Mouse (Mus musculus) macrophage (primary cell): ENCODE measurements around the gene Naip5. TPM values are rescaled to one million over a fixed set of nuclear protein-coding genes. Genes with fewer than 3 reads are reported as not detected.
A peak's percentile ranks its signal among the peaks of the same experiment; 100 is the strongest.
"Not testable (repeated sequence)": the region's sequence is repeated elsewhere in the genome, so short reads cannot be mapped to it uniquely, and the experiment has no call there.

Experiments
- H3K27ac ChIP-seq: fragments of 350-480 bp; formaldehyde crosslinking; 2 replicates; pipeline ENCODE4 v1.9.0; 2021
- H3K36me3 ChIP-seq: fragments of 350-480 bp; formaldehyde crosslinking; 2 replicates; pipeline ENCODE4 v1.9.0; 2021; ENCODE audit errors: inconsistent target
- H3K4me3 ChIP-seq: fragments of 350-480 bp; formaldehyde crosslinking; 2 replicates; pipeline ENCODE4 v1.9.0; 2021; ENCODE audit errors: inconsistent target
- H3K79me2 ChIP-seq: fragments of 350-480 bp; formaldehyde crosslinking; 2 replicates; pipeline ENCODE4 v1.9.0; 2021; ENCODE audit errors: inconsistent target
- WGBS: methylation state at CpG from one replicate; pipeline ENCODE4 v1.1.7; 2026; ENCODE audit warnings: inconsistent platforms; ENCODE audit not compliant: missing documents; 5-methylcytosine and 5-hydroxymethylcytosine counted together
- polyA plus RNA-seq: library from polyadenylated mRNA; stranded (reverse); fragments of 250-400 nt; gene quantifications from 3 replicates; pipeline ENCODE4 v1.2.4, GENCODE M21; 2018; ENCODE audit warnings: inconsistent platforms
- total RNA-seq, 78 experiments: library from RNA; depleted of rRNA; stranded (reverse); fragments of 250-400 nt; gene quantifications; 1 replicate in 9 of 78; 2 replicates in 24 of 78; 3 replicates in 43 of 78; 4 replicates in 2 of 78; pipeline ENCODE4 v1.2.4; 2018; ENCODE audit warnings: inconsistent platforms in 56 of 78

Naip5 gene
- total RNA-seq (2018; cell fraction: chromatin; rRNA removed) = 100 to 1,000 TPM in 23 of 26 experiments, 10 to 100 TPM in 3; 61.8 to 265 (median 170) TPM
- total RNA-seq (2018; cell fraction: cytosol; rRNA removed) = 10 to 100 TPM in 25 of 26 experiments, 1 to 10 TPM in 1; 8.8 to 29.5 (median 16.8) TPM
- 100 to 1,000 TPM in 6 of 26 experiments, 10 to 100 TPM in 20; 38.6 to 115 (median 74.8) TPM for total RNA-seq (2018; cell fraction: nucleus; rRNA removed)
- polyA plus RNA-seq = 8.1 to 17.5 TPM (median 13.2 TPM) in 3 replicates

DNA sequence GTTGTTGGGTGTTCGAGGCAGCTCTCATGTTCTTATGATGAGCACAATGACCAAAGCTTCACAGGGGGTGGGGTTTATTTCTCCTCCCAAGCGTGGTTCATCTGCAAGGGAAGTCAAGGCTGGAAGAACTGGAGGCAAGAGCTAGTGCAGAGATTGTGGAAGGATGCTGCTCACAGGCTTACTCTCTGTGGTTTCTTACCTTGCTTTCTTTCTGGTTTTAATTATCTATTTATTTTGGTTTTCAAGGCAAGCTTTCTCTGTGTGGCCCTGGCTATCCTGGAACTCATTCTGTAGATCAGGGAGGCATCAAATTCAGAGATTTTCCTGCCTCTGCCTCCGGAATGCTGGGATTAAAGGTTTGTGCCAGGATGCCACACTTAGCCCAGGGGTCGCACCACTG, at the start of gene Naip5:
Gene Naip5 (minus strand): TSS at position 101 of the 400 bp plus-strand sequence.
- 96% methylated on average over 4 of the region's 4 CpGs for whole genome bisulfite sequencing
- peak within 1 kb of the TSS; percentile 14; the same call in 1 of the 2 replicates for H3K27ac ChIP-seq
- not testable (repeated sequence) for H3K79me2 ChIP-seq, H3K36me3 ChIP-seq
- H3K4me3 ChIP-seq = peak within 1 kb of the TSS; percentile 40

GRCm38 (mm10) chr13:100284611-100285010, 38.5 kb upstream of the Naip5 start:
- Histone ChIP-seq H3K36me3 (peaks cover 15% of the 10 kb centered on the region; the same call in 1 of the 2 replicates), H3K27ac (no peak overlapping the region)
- WGBS = 100% methylated on average over 1 of the region's 1 CpGs

DNA sequence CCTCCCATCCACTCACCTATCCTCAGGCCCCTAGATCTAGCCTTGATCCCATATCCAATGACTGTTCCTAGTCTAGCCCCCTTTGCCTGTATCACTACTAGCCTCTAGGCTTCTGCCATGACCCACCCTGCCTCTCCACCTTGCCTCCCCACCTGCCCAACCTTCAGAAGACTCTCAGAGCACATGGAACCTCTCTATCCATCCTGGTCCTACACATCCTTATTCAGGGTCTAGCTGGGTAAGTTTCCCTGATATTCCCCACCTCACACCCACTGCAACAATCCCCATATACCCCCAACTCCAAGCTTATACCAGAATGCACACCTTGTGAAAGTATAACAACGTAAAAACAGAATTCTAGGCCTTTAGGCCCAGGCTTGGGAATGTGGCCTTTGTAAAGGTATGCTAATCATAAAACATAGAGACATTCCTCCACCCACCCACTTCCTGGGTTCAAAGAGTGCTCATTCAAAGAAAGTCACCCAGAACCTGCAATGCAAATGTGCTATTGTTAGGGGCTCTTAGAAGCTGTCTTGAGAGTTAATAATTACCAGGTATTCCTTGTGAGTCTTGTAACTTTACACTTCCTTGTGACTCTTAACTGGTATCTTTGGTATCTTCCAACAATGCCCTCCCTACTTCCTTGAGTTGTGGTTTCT, 25.5 kb upstream of the Naip5 start:
- WGBS = no CpG with 5 or more reads among the region's 1 CpGs
- not testable (repeated sequence) for H3K79me2 ChIP-seq, H3K27ac ChIP-seq, H3K36me3 ChIP-seq, H3K4me3 ChIP-seq

More at GRCm38 (mm10) chr13:100284611-100285010, 38.5 kb upstream of the Naip5 start:
- no peaks in the 10 kb centered on the region for H3K79me2 ChIP-seq
- H3K4me3 ChIP-seq = no peak overlapping the region

DNA sequence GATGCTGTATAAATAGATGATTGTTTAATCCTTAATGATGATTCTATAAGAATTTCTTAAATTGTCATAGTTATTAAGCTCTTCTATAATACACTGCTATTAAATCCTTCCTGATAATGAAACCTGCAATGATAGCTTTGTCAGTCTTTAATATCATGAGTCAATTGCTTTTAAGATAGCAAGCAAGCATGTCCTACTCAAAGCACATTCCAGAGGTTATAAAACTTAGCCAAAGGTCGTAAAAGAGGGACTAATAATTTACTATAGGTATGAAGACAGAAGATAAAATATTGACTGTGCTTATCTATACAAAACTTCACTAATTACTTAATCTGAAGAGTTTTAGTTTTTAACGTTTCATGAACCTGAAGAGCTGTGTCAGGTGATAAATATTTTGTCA, 10.9 kb upstream of the Naip5 start:
- H3K4me3 ChIP-seq, H3K36me3 ChIP-seq, H3K79me2 ChIP-seq, H3K27ac ChIP-seq: not testable (repeated sequence)
- WGBS = 91% methylated on average over 2 of the region's 2 CpGs

- 93% methylated on average over 5 of the region's 6 CpGs for WGBS
Observed at GRCm38 (mm10) chr13:100255925-100256324, 9.8 kb upstream of the Naip5 start.

GRCm38 (mm10) chr13:100251897-100252296, 5.8 kb upstream of the Naip5 start:
- not testable (repeated sequence) for H3K4me3 ChIP-seq, H3K27ac ChIP-seq, H3K79me2 ChIP-seq, H3K36me3 ChIP-seq
- WGBS = no CpG with 5 or more reads among the region's 2 CpGs

More at GRCm38 (mm10) chr13:100255925-100256324, 9.8 kb upstream of the Naip5 start:
- H3K27ac ChIP-seq, H3K4me3 ChIP-seq, H3K79me2 ChIP-seq, H3K36me3 ChIP-seq: not testable (repeated sequence)

DNA sequence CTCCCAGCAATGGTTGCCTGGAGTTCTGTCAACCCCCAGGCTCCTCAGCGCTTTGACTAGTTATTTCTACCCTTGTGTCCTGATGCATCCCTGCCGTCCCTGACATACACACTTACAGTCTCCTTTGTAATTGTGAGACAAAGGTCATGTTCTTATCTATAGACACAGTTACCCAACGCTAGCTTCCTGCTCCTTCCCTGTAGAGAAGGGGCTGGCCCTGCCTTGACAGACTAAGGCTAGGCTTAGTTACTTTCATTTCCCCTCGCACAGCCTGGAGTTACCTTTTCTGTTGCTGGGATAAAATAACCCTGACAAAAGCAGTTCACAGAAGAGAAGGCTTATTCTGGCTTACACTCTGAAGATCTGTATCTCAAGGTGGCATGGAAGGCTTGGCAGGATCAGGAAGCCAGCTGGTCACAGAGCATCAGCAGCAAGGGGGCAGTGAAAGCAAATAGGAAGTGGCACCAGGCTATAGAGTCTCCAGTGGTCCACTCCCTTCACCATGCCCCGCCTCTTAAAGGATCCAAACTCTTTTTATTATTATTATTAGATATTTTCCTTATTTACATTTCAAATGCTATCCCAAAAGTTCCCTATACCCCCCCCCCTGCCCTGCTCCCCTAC, 885 bp upstream of the Naip5 start:
- peak overlapping the region; percentile 14; the same call in 1 of the 2 replicates for H3K27ac ChIP-seq
- peak overlapping the region; percentile 40 for H3K4me3 ChIP-seq
- 28% methylated on average over 3 of the region's 5 CpGs for WGBS
- not testable (repeated sequence) for H3K79me2 ChIP-seq, H3K36me3 ChIP-seq

- no peak overlapping the region for H3K4me3 ChIP-seq
- H3K27ac ChIP-seq = no peak overlapping the region
- H3K79me2 ChIP-seq = peaks cover 7% of the 10 kb centered on the region; the same call in 1 of the 2 replicates
Observed at GRCm38 (mm10) chr13:100243702-100244101, 2.4 kb downstream of the Naip5 start.

GRCm38 (mm10) chr13:100213683-100214082, 32.4 kb downstream of the Naip5 start:
- H3K27ac ChIP-seq = not testable (repeated sequence)
- no CpG with 5 or more reads among the region's 1 CpGs for WGBS
- peaks cover 19% of the 10 kb centered on the region; the same call in 1 of the 2 replicates for H3K36me3 ChIP-seq

More at GRCm38 (mm10) chr13:100243702-100244101, 2.4 kb downstream of the Naip5 start:
- H3K36me3 ChIP-seq = no peaks in the 10 kb centered on the region; the same call in 1 of the 2 replicates

GRCm38 (mm10) chr13:100210540-100210939, 35.6 kb downstream of the Naip5 start:
- H3K4me3 ChIP-seq = no peak overlapping the region
- H3K27ac ChIP-seq = no peak overlapping the region
- 37% methylated on average over 8 of the region's 8 CpGs for WGBS
- no peaks in the 10 kb centered on the region for H3K79me2 ChIP-seq
- peaks cover 8% of the 10 kb centered on the region; the same call in 1 of the 2 replicates for H3K36me3 ChIP-seq

More at GRCm38 (mm10) chr13:100213683-100214082, 32.4 kb downstream of the Naip5 start:
- not testable (repeated sequence) for H3K79me2 ChIP-seq, H3K4me3 ChIP-seq

DNA sequence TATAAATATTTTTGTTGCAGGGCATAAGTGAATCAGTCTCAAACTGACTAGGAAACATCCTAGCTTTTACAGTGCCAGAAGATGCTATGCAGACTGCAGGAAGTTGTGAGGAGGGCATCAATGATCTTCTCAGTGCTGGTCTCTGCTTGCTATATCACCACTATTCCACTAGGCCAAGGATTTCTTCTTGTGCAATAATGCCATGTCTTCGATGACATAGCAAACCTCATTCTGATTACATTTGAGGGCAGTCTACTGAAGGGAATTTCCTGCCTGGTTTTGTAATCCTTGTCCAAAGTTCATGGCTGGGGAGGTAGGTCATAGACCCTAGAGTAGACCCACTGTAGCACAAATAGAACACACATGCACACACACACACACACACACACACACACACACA, 42.8 kb downstream of the Naip5 start:
- 23% methylated on average over 1 of the region's 1 CpGs for WGBS
- H3K36me3 ChIP-seq = no peaks in the 10 kb centered on the region
- peaks cover 32% of the 10 kb centered on the region for H3K79me2 ChIP-seq
- no peak overlapping the region for H3K27ac ChIP-seq
- no peak overlapping the region for H3K4me3 ChIP-seq

- Histone ChIP-seq H3K4me3 (peak within 1 kb of the TSS; percentile 38), H3K79me2 (peaks cover 47% of the 10 kb centered on the region), H3K27ac (peak within 1 kb of the TSS; percentile 59)
- WGBS = 0% methylated on average over 1 of the region's 3 CpGs
- not testable (repeated sequence) for H3K36me3 ChIP-seq
Observed at GRCm38 (mm10) chr13:100201659-100202333, 44.3 kb downstream of the Naip5 start, which contains the start of gene Naip2. TSS of gene Naip2 (minus strand) at chr13:100202092.

DNA sequence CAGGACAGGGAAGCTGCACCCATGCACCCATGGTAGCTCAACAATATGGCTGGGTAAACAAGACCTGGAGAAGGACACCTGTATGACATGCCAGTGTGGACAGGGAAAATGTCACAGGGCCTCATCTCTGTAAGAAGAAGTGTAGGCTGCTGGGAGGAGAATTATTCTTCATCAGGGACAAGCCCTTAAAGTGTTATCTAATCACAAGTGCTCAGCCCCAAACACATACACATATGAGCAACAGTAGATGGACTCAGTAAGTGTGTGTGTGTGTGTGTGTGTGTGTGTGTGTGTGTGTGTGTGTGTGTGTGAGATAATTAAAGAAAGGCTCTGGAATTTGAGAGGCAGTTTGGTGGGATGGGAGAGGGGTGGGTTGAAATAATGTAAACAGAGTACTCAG, 45.3 kb downstream of the Naip5 start:
- Histone ChIP-seq H3K36me3 (peaks cover 5% of the 10 kb centered on the region), H3K27ac (no peak overlapping the region), H3K79me2 (peaks cover 47% of the 10 kb centered on the region), H3K4me3 (0 out of 2 replicates have a peak overlapping the region, but pooled peaks have one; percentile 38)

GRCm38 (mm10) chr13:100195421-100195820, 50.7 kb downstream of the Naip5 start:
- 63% methylated on average over 3 of the region's 3 CpGs for WGBS
- no peak overlapping the region for H3K4me3 ChIP-seq
- no peak overlapping the region for H3K27ac ChIP-seq
- H3K79me2 ChIP-seq = peaks cover 42% of the 10 kb centered on the region
- peaks cover 22% of the 10 kb centered on the region for H3K36me3 ChIP-seq
